In genomic region chr1:138180081-138180480, GRCm38 (mm10) we compare ENCODE assay signal across 28 mouse cellular contexts. TPM values are rescaled to one million over a fixed set of nuclear protein-coding genes. Genes with fewer than 3 reads are reported as not detected.
DNase-seq lines count a peak whose midpoint lies in the region; ATAC-seq and TF ChIP-seq lines count a peak whose summit lies in the region.
"Had no signal": no experiment of that assay in that cellular context is flagged by ENCODE, and none has a peak within 500 bp of the region (broad histone marks: within the 10 kb centered on the region; RNA-seq: fewer than 3 reads in every experiment).

No protein-coding gene starts in this region.

- no peaks in the 10 kb centered on the region for H3K79me2 ChIP-seq in C2C12 (ENCODE audit: control insufficient read depth, insufficient read depth)
- no peaks in the 10 kb centered on the region for H3K79me2 ChIP-seq in MEL (ENCODE audit: control insufficient read depth, insufficient read depth, low read length, poor library complexity)

- H3K27ac ChIP-seq in MEL (ENCODE audit: control insufficient read depth, low read depth, low read length): no peak overlapping the region
- H3K27ac ChIP-seq in midbrain, embryonic 15.5 days: no peak overlapping the region
- H3K27ac ChIP-seq: hindbrain, embryonic 10.5 days; hindbrain, embryonic 15.5 days; intestine, embryonic 15.5 days; kidney, postnatal 0 days; limb, embryonic 10.5 days; limb, embryonic 15.5 days; liver, embryonic 14.5 days; midbrain, embryonic 12.5 days; neural tube, embryonic 15.5 days had no signal

- H3ac ChIP-seq in C2C12 (ENCODE audit: control insufficient read depth, insufficient read length, low read depth): no peak overlapping the region

- TF ChIP-seq EP300 in MEL (IDR thresholded peaks at IDR 0.05; ENCODE audit: low read depth in 1 of 2, low read length in 2 of 2): no peak

- peak; percentile 60 for ATAC-seq in megakaryocyte, adult 5-6 weeks (ENCODE audit: poor library complexity, severe bottlenecking)
- no peak for ATAC-seq in midbrain, embryonic 15.5 days (replicated peaks)
- ATAC-seq: forebrain, postnatal 0 days; intestine, embryonic 15.5 days had no signal

- H3K4me3 ChIP-seq in C2C12 (ENCODE audit: insufficient read depth, poor library complexity, severe bottlenecking) (no peak overlapping the region), MEL (ENCODE audit: control insufficient read depth in 1 of 2, insufficient read depth in 1 of 2, low read depth in 2 of 2, low read length in 2 of 2) (no peak overlapping the region)
- no peak overlapping the region for H3K4me3 ChIP-seq in midbrain, embryonic 15.5 days
- H3K4me3 ChIP-seq: erythroblast, embryonic 14.5 days; hindbrain, embryonic 10.5 days; hindbrain, embryonic 15.5 days; intestine, embryonic 15.5 days; limb, embryonic 10.5 days; limb, embryonic 15.5 days; midbrain, embryonic 12.5 days; neural tube, embryonic 15.5 days had no signal

- H3K9ac ChIP-seq in MEL (ENCODE audit: control insufficient read depth, low read depth, low read length, poor library complexity, severe bottlenecking): no peak overlapping the region
- H3K9ac ChIP-seq in midbrain, embryonic 15.5 days: no peak overlapping the region
- H3K9ac ChIP-seq: forebrain, postnatal 0 days; hindbrain, embryonic 15.5 days; intestine, embryonic 15.5 days; limb, embryonic 15.5 days; liver, embryonic 14.5 days; lung, embryonic 14.5 days; midbrain, embryonic 12.5 days; neural tube, embryonic 15.5 days had no signal

- DNase-seq in MEL (ENCODE audit: low read depth, low spot score): peak; percentile 42
- no peak for DNase-seq in thymus, postnatal 14 days
- DNase-seq in Muller cell, postnatal 12 days (ENCODE audit: inconsistent ontology term): no peak
- no peak for DNase-seq in kidney, postnatal 25 days
- DNase-seq: adrenal gland, postnatal 14 days; cerebellum, adult 11 months; cerebellum, adult 9-11 months; forebrain, postnatal 0 days; heart, postnatal 14 days; kidney, adult 8-10 months; layer of hippocampus, adult 9-11 months; lung, embryonic 14.5 days; right cerebral cortex, adult 18-20 months; spleen, adult 18-20 months; thymus, postnatal 25 days had no signal

- no peaks in the 10 kb centered on the region for H3K27me3 ChIP-seq in C2C12 (ENCODE audit: control insufficient read depth, insufficient read depth, insufficient read length)
- H3K27me3 ChIP-seq in MEL (ENCODE audit: control insufficient read depth in 1 of 2, insufficient read depth in 2 of 2, low read length in 2 of 2): no peaks in the 10 kb centered on the region
- H3K27me3 ChIP-seq in midbrain, embryonic 15.5 days (replicated peaks): no peaks in the 10 kb centered on the region
- H3K27me3 ChIP-seq: hindbrain, embryonic 15.5 days; intestine, embryonic 15.5 days; limb, embryonic 15.5 days; midbrain, embryonic 12.5 days; neural tube, embryonic 15.5 days had no signal

- H3K36me3 ChIP-seq in C2C12 (ENCODE audit: control insufficient read depth, insufficient read depth): no peaks in the 10 kb centered on the region
- peaks cover 0 to 5% of the 10 kb centered on the region in 2 experiments; a peak in 2 of 4 replicates for H3K36me3 ChIP-seq in MEL (ENCODE audit: control insufficient read depth in 1 of 2, insufficient read depth in 2 of 2, low read length in 2 of 2)
- no peaks in the 10 kb centered on the region for H3K36me3 ChIP-seq in midbrain, embryonic 15.5 days (replicated peaks)
- H3K36me3 ChIP-seq: hindbrain, embryonic 10.5 days; hindbrain, embryonic 15.5 days; intestine, embryonic 15.5 days; limb, embryonic 10.5 days; limb, embryonic 15.5 days; midbrain, embryonic 12.5 days; neural tube, embryonic 15.5 days had no signal

- no peak for TF ChIP-seq RAD21 in MEL (IDR thresholded peaks at IDR 0.05; ENCODE audit: low read depth, low read length)

- no peaks in the 10 kb centered on the region for H3K79me3 ChIP-seq in C2C12 (ENCODE audit: low read depth)

- H3K4me1 ChIP-seq in MEL (ENCODE audit: control insufficient read depth in 1 of 2, insufficient read depth in 2 of 2, low read length in 2 of 2): peaks cover 0 to 4% of the 10 kb centered on the region in 2 experiments; a peak in 2 of 4 replicates
- no peaks in the 10 kb centered on the region for H3K4me1 ChIP-seq in midbrain, embryonic 15.5 days
- H3K4me1 ChIP-seq: hindbrain, embryonic 10.5 days; hindbrain, embryonic 15.5 days; intestine, embryonic 15.5 days; limb, embryonic 10.5 days; limb, embryonic 15.5 days; midbrain, embryonic 12.5 days; neural tube, embryonic 15.5 days had no signal

- no peak for TF ChIP-seq CTCF in C2C12 (IDR thresholded peaks at IDR 0.05; ENCODE audit: control insufficient read depth, insufficient read depth, insufficient read length)
- no peak for TF ChIP-seq CTCF in MEL (IDR thresholded peaks at IDR 0.05 in 2 of 3, conservative IDR thresholded peaks at IDR 0.05 in 1 of 3; ENCODE audit: control insufficient read depth in 1 of 3, insufficient read depth in 1 of 3, low read depth in 2 of 3, low read length in 3 of 3, poor library complexity in 1 of 3, severe bottlenecking in 1 of 3)

- no peak for TF ChIP-seq POLR2A in MEL (IDR thresholded peaks at IDR 0.05; ENCODE audit: control insufficient read depth in 1 of 2, insufficient read depth in 1 of 2, low read depth in 1 of 2, low read length in 2 of 2, poor library complexity in 1 of 2)

- no peak overlapping the region for H3K4me2 ChIP-seq in midbrain, embryonic 15.5 days
- H3K4me2 ChIP-seq: hindbrain, embryonic 15.5 days; intestine, embryonic 15.5 days; limb, embryonic 15.5 days; lung, embryonic 14.5 days; midbrain, embryonic 12.5 days; neural tube, embryonic 15.5 days had no signal

- H3K9me3 ChIP-seq in MEL (replicated peaks; ENCODE audit: insufficient read depth, low read length): no peaks in the 10 kb centered on the region
- H3K9me3 ChIP-seq in midbrain, embryonic 15.5 days: no peaks in the 10 kb centered on the region
- H3K9me3 ChIP-seq: hindbrain, embryonic 10.5 days; intestine, embryonic 15.5 days; limb, embryonic 10.5 days; limb, embryonic 15.5 days; midbrain, embryonic 12.5 days had no signal

TF ChIP-seq in C2C12, 6 proteins besides CTCF, POLR2A, EP300 and RAD21:
- TF ChIP-seq FOSL1 (IDR thresholded peaks at IDR 0.05; ENCODE audit: insufficient read depth, low read length, poor library complexity, severe bottlenecking) (peak; percentile 22), MYOD1 (IDR thresholded peaks at IDR 0.05; ENCODE audit: control insufficient read depth, insufficient read length, low read depth) (no peak), CEBPB (IDR thresholded peaks at IDR 0.05; ENCODE audit: low read depth) (no peak), MYOG (IDR thresholded peaks at IDR 0.05; ENCODE audit: control insufficient read depth, extremely low read depth, insufficient read length) (no peak)

TF ChIP-seq in MEL, 35 proteins besides CTCF, POLR2A, EP300 and RAD21:
- TF ChIP-seq ELF1 (IDR thresholded peaks at IDR 0.05; ENCODE audit: low read depth, low read length): no peak
- TF ChIP-seq USF2 (IDR thresholded peaks at IDR 0.05; ENCODE audit: borderline replicate concordance in 1 of 2, insufficient read depth in 1 of 2, low read depth in 1 of 2, low read length in 2 of 2): no peak
- TF ChIP-seq ZNF384 (IDR thresholded peaks at IDR 0.05; ENCODE audit: low read depth, low read length): no peak
- no peak for TF ChIP-seq KAT2A (conservative IDR thresholded peaks at IDR 0.05; ENCODE audit: low read depth, low read length)
- no peak for TF ChIP-seq ZC3H11A (IDR thresholded peaks at IDR 0.05; ENCODE audit: low read depth, low read length)
- TF ChIP-seq TAL1 (IDR thresholded peaks at IDR 0.05; ENCODE audit: low read length): no peak
- TF ChIP-seq GATA1 (IDR thresholded peaks at IDR 0.05; ENCODE audit: low read depth, low read length): no peak
- TF ChIP-seq CHD2 (IDR thresholded peaks at IDR 0.05; ENCODE audit: low read length): no peak
- no peak for TF ChIP-seq MAZ (IDR thresholded peaks at IDR 0.05; ENCODE audit: low read depth, low read length)
- no peak for TF ChIP-seq USF1 (IDR thresholded peaks at IDR 0.05; ENCODE audit: low read depth, low read length)
- no peak for TF ChIP-seq NELFE (IDR thresholded peaks at IDR 0.05; ENCODE audit: low read depth, low read length)
- TF ChIP-seq BHLHE40 (IDR thresholded peaks at IDR 0.05; ENCODE audit: borderline replicate concordance, low read depth, low read length): no peak
- TF ChIP-seq SMC3 (IDR thresholded peaks at IDR 0.05; ENCODE audit: low read depth, low read length): no peak
- no peak for TF ChIP-seq CHD1 (IDR thresholded peaks at IDR 0.05; ENCODE audit: low read depth, low read length)
- TF ChIP-seq E2F4 (IDR thresholded peaks at IDR 0.05; ENCODE audit: borderline replicate concordance, low read depth, low read length): no peak
- TF ChIP-seq ETS1 (IDR thresholded peaks at IDR 0.05; ENCODE audit: low read depth, low read length): no peak
- TF ChIP-seq POLR2AphosphoS5 (IDR thresholded peaks at IDR 0.05; ENCODE audit: borderline replicate concordance, low read depth, low read length): no peak
TF ChIP-seq in MEL: peak in this region for 0.

RNA-seq across cellular contexts. Expression of gene Ptprc, which starts 4.6 kb away (rescaled TPM):
- polyA plus RNA-seq in C2C12 (2012; fragmentation: generic; extraction: Trizol): not detected
- 15.1 and 17.7 TPM in 2 replicates for total RNA-seq in MEL (2012; rRNA removed)
- polyA plus RNA-seq in MEL (2012; ENCODE audit: insufficient read depth in 1 of 2, insufficient read length in 2 of 2, low read depth in 1 of 2, low replicate concordance in 2 of 2, missing spikeins in 1 of 2): 10 to 100 TPM in 1 of 2 experiments, not detected in 1; 13.1 TPM
- total RNA-seq in megakaryocyte, adult 5-6 weeks (2015): 547 TPM in 2 replicates
- total RNA-seq in megakaryocyte, adult 5-6 weeks (2017): 704 and 786 TPM in 2 replicates
- polyA plus RNA-seq in midbrain, embryonic 15.5 days (2015; fragmentation: Nextera tagmentation; extraction: Ambion mirVana): 1.1 and 1.2 TPM in 2 replicates
- polyA plus RNA-seq: erythroblast, embryonic 14.5 days had no signal
